Mouse (Mus musculus) monocyte, adult 2 months (primary cell): ENCODE measurements around the gene Cox6a1.
A peak's percentile ranks its signal among the peaks of the same experiment; 100 is the strongest.
"Not testable (repeated sequence)": the region's sequence is repeated elsewhere in the genome, so short reads cannot be mapped to it uniquely, and the experiment has no call there.

Experiments
- DNase-seq, 2 experiments: peaks; one replicate each; pipeline ENCODE4 v3.0.0; 2022; ENCODE audit warnings: low spot score in 2 of 2, low read depth in 1 of 2

The Cox6a1 gene

DNA sequence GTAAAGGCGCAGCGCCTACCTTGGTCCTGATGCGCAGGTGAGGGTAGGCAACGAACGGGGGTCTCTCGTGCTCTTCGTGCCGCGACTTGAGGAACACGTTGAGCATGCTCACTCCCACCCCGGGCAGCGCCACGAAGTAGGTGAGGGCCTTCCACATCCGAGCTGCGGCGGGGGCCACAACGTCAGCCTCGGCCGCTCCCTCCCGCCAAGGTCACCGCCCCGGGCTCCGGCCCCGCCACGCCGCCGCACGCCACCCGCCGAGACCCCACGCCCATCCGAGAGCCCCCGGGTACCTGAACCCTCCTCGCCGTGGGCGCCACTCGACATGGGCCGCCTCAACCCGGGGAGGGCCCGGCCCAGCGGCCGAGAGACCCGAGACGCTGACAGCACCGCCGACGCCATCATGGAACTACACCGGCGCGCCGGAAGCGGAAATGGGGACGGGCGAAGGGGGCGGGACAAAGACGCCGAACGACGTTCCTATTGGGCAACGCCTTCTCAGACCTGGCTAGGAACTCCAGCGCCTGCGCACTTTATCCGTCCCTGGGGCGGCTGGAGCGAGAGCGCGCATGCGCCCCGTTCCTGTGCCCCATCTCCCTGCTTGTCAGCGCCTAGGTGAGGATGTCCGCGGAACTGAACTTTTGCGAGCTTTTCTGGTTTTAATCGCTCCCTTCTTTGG, at the start of gene Cox6a1:
Gene Cox6a1, minus strand, starts transcription at position 436 of the 679 bp plus-strand sequence.
- DNase-seq = peak; percentile 96

DNA sequence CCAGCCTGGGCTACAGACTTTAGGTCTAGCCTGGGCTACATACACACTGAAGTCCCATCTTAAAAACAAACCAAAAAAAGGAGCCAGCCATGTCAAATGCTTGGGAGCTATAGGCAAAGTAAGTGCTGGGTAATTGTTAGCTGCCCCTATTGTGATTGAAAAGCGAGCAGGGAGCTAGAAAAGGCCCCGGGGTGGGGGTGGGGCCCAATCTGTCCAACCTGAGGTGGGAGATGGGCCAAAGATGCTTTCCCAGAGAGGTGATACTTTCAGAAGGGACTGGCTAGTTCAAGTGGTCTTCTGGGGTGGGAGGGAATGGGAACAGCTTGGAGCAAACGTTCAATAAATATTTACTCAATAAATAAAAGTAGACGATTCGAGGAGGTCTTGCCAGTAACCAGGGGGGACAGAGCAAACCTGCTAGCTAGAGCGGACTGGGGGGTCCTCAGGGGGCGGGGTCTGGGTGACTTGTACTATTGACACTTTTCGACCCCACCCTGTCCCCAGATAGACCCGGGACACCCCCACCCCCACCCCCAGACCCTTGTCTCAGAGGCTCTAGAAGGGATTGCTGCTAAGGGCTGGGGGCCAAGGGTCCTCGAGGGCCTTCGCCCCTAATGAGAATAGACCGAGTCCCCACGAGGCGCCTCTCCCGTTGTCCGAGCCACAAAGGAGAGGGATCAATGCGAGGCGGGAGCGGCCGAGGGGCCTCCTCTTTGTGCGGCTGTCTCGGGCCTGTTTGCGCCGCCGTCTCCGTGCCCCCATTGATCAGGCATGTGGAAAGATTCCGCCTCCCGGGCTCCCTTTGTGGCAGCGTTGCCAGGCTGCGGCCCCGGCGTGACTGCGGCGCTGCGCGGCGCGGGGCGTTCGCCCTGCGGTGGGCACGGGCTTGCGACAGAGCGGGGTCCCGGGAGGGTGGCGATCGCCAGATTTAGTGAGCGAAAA, 49.3 kb upstream of the Cox6a1 start:
- DNase-seq = no peak

DNA sequence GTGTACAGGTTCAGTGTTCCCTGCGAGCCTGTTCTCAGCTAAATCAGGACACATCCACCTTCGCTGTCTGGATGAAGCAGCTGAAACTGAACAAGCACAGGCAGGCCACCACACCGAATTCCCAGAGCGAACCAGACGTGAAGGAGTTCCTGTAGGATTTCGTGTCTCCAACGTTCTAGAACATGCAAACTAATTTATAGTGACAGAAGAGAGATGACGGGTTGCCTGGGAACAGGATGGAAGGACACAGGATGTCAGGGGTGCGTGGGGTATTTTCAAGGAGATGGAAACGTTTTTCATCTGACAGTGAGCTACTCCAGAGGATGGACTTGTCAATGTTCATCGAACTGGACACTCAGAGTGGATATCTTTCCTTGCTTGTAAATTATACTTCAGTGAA, 47.9 kb upstream of the Cox6a1 start:
- no peak for DNase-seq

DNA sequence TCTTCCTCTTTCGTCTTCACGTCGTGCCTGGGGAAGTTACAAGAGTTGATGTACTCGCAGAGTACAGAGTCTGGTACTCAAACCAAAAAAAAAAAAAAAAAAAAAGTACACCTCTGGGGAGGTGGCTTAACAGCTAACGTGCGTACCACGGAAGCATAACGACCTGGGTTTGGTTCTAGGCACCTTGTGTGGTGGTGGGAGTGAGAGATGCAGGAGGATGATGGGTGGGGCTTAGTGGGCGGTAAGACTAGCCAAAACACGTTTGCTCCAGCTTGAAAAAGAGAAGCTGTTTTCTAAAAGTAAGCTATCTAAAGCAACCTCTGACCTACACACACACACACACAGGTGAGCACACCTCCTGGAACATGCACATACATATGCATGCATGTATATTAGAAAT, 46.1 kb upstream of the Cox6a1 start:
- no peak for DNase-seq

DNA sequence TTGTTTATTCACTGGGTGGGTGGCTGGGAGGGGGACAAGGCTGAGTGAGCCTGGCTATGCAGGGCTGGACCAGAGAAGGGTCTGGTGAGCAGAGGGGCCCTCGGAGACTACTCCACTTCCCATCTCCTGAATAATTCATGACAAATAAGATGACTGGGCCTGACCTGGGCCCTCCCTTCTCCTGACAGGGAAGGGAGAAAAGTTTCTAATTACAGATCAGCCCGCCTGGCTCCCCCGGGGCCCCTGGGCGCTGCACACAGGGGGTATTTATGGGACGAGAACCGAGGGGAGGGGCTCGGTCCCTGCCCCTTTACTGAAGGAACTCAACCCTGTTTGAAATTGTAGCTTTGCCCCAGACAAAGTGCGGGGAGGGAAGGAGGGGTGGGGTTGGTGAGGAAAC, 45.4 kb upstream of the Cox6a1 start:
- DNase-seq = no peak

DNA sequence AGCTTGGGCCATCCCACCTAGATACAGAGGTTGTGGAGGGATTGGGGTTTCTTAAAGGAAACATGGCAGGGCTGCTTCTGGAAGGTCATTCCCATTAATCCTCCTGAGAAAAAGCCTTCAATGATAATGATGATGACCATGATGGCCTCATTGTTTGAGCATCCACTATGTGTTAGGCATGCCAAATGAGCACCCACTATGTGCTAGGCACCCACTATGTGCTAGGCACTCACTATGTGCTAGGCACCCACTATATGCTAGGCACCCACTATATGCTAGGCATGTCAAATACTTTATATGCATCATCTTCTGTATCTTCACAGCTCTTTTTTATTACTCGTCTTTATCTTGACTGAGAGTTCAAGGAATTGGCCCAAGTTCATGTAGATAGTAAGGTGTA, 44.2 kb upstream of the Cox6a1 start:
- no peak for DNase-seq

DNA sequence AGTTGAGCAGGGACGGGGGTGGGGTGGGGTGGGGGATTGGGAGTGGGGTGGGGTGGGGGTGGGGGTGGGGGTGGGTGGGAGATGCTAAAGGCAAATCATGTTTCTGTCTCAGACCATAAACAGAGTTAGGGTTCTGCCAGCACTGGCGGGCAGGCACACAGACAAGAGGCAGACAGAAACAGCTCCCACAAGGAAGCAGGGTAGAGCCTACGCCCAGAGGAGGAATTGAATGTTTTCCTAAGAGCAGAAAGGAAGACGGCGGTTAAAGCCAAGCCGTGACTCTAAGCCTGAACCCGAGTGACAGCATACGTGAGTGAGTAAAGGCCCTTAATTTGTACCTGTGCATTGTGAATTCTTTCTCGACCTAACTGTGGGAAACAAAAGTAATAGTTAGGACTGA, 43.2 kb upstream of the Cox6a1 start:
- no peak for DNase-seq

DNA sequence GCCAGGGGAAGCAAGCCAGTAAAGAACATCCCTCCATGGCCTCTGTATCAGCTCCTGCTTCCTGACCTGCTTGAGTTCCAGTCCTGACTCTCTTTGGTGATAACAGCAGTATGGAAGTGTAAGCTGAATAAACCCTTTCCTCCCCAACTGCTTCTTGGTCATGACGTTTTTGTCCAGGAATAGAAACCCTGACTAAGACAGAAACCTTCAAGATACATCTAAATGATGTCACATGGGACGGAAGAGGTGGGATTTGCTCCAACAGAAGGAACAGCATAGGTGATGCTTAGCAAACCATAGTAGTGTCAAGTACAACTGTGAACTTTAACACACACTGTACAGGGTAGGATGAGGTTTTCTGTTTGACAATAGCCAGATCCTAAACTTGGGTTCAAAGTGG, 30.1 kb upstream of the Cox6a1 start:
- not testable (repeated sequence) for DNase-seq

DNA sequence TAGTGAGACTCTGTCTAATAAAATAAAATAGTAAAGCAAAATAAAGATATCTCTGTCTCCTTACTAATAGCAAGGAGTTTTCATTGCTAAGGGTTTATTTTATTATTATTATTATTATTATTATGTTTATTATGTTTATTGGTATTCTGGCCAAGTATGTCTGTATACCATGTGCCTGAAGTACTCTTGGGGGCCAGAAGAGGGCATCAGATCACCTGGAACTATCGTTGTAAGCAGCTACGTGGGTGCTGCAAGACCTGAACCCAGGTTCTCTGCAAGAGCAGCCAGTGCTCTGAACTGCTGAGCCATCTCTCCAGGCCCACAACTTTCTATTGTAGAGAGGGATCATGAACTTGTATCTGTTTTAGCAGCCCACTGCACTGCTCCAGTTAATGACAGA, 26.7 kb upstream of the Cox6a1 start:
- DNase-seq = no peak

DNA sequence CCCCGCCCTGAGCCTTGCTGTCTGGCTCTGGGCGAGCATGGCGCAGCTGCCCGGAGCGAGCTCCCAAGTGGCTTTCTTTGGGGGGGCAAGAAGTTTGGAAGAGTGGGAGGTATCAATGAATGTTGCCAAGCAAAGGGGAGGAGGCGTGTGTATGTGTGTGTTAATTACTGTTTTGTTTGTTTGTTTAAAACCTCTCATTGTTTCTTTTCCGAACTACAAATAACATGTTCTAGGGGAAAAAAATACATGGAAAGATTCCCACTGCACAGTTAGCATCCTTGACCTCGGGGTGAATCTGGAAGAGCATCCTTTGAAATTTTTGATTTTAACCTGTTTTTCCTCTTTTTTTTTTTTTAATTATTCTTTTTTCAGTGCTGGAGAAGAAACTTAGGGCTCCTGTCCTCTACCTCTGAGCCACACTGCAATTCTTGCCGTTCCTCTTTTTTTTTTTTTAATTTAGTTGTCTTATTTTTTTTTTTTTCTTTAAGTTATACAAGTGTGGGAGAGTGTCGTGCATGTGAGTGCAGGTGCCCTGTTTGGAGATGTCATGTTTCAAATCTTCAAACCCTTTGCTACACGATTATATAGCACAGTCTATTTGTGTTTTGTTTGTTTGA, 25.5 kb upstream of the Cox6a1 start:
- DNase-seq = no peak

DNA sequence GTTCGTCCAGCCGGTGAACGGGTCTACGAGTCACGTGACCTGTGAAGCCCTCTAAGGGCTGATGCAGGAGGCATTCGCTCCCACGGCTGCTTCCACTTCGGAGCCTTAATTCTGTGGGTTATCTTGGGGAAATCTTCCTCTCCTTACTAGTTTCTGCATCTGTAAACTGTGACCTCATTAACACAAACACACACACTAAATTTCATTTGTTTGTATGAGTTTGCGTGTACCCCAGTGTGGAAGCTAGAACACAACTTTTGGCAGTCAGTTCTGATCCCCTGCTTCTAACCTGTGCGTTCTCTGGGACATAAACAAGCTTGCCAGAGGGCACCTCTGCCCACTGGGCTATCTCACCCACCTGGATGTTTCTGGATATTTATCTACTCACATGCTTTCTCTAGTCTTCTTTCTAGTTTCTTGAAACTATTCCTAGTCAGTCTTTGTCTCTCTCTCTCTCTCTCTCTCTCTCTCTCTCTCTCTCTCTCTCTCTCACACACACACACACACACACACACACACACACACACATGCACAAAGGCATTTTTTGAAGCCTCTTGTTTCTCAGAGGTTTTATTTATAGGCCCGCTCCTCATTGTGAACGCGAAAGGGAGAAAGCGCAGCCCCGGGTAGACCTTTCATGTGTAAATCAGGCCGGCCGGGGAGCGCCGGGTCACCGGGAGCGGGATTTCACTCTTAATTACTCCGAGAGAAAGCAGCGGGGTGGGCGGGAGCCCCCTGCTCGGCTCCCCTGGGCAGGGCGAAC, 24.8 kb upstream of the Cox6a1 start:
- no peak for DNase-seq

DNA sequence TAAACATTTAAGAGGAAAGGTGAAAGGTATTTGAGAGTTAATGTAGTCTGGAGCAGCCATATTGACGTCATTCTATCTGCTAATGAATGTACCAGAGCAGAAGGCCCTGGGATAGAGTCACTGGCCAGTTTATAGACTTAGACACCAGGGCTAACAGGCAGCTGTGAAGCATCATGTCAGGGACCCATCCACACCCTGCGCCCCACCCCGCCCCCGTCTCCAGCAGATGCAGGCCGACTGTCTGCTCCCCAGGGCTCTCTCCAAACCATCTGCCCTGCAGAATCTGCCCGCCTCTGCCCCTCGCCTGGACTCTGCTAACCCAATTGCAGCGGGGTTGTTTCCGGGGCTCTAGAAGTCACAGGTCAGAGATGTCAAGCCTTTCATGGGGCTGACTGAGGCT, 23.0 kb upstream of the Cox6a1 start:
- DNase-seq = no peak

DNA sequence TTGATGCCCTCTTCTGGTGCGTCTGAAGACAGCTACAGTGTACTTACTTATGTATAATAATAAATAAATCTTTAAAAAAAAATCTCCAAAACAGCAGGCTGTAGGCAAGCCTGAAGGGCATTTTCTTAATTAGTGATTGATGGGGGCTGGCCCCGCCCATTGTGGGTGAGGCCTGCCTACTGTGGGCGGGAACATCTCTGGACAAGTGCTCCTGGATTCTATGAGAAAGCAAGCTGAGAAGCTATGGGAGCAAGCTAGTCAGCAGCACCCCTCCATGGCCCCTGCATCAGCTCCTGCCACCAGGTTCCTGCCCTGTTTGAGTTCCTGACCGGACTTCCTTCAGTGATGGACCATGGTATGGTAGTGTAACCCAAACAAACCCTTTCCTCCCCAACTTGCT, 16.0 kb upstream of the Cox6a1 start:
- no peak for DNase-seq

DNA sequence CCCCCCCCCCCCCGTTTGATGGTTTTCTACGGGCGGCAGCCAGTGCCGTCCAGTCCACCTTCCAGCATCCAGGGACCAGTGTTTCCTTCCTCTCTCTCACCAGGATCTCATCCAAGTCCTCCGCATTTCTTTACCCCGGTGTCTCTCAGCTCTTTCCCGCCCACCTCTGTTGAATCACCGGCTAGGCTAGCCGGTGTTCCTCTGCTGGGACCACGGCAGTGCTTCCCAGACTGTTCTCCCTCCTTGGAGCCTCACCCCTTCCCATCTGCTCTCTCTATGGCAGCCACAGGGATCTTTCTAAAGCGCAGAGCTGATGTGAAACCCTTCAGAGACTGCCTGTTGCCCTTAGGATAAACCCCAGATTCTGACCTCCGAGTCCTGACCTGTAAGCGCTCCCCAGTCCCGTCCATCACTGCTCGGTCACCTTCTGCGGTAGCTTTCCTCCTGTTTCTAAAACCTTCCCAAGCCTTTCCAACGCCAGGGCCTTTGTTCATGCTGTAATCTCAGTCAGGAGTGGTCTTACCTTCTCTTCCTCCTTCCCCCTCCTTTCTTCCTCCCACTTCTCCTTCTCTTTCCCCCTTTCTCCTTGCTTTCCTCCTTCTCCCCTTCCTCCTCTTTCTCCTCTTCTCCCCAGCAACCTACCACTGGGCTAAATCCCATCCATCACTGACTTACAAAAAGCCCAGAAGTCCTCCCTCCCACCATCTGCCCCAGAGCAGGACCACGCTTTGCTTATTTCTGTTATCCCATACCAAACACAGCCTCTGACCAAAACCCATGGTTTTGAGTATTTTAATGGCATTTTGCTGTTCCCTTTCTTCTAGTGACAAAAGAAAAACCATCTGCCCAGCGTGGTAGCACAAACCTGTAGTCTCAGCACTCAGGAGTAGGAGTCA, 14.3 kb upstream of the Cox6a1 start:
- no peak for DNase-seq

DNA sequence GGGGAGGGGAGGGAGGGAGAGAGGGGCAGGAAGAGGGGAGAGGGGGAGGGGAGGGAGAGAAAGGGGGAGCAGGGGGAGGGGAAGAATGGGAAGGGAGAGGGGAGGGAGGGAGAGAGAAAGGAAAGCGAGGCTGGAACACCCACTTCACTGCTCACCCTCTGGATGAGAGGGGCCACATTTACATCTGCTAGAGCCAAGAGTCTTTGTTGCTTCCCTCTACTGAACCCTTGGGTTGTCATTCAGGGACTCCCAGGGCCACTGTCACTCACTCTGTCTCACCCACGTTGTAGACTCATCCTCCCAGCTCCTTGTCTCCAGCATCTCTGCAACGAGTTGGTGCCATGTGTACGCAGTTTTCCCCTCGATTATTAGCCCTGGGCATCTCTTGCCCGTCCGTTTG, 13.4 kb upstream of the Cox6a1 start:
- no peak for DNase-seq

DNA sequence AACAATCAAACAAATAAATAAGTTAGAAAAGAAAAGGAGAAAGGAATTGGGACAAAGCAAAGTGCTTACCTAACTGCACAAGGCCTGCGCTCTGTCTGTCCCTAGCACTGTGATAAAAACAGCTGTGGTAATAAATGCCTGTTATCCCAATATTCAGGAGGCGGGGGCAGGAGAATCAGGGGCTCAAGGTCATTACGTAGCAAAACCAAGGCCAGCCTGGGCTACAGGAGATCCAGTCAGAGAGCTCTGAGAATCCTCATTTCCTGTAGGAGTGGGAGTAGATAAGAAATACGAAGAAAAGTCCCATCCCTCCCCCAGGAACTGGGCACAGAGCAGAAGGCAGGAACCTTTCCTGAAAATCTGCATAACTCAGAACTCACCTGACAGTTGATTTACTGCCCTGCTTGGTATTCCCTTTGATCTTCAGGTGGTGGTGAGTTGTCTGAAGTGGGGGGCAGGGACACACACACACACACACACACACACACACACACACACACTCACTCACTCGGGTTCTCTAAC, 11.1 kb upstream of the Cox6a1 start:
- DNase-seq = no peak

DNA sequence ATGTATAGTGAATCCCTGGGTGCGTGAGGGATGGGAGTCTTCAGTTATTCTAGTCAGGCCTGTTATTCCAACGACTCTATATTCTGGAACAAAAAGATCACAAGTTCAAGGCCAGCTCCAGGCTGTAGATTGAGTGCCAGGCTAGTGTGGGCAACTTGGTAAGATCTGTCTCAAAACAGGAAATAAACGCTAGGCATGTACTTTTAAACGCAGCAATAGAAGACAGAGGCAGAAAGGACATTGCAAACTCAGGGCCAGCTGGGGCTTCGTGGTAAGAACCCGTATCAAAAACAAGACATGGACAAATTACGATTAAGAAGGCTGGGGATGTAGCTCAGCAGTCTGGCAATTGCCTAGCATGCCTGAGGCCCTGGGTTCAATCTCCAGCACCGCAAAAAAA, 10.7 kb upstream of the Cox6a1 start:
- DNase-seq = no peak

DNA sequence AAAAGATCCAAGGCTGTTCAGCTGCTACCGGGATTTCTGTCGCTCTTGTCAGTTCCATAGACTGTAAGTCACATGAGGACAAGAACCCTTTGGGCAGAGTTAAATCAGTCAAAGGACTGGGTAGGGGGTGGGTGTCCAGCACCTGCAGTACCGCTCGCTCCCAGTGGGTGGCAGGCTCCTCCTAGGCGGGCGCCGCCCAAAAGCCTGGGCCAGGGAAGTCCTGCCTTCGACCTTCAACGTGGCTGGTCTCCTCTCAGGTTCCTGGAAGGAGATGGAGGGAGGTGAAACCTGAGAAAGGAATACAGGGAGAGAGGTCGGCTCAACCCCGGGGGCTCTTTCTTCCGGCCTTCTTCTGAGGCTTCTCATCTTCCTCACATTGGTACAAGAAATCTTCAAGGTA, 10.1 kb upstream of the Cox6a1 start:
- DNase-seq = peak; percentile 42 to 74

DNA sequence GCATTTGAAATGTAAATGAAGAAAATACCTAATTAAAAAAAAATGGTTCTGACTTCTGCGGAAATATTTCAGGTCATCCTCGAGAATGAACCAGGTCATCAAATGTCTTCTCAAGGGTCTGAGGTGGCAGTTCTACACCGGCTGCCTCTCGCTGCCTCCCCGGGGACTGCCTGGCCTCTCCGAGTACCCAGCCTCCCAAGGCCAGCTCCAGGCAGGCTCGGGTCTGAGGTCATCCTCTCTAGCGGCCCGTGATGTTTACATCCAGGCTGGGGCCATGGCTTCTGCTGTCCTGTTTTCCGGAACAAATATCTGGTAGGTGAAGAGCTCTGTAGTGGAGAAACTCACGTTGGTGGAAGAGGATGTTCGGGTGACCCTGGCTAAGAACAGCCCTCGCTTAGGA, 6.3 kb upstream of the Cox6a1 start:
- DNase-seq = no peak

DNA sequence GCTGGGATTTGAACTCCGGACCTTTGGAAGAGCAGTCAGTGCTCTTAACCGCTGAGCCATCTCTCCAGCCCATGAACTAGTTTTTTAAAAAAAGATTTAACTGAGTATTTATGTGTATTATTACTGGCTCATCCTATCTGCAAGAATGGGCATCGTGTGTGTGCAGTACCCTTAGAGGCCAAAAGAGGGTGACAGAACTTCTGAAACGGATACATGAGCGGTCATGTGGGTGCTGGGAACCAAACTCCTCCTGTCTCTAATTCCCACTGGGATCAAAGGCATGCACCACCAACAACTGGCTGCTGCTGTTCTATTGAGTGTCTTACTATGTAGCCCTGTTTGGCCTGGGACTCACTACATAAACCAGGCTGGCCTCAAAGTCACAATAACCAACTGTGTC, 2.6 kb upstream of the Cox6a1 start:
- no peak for DNase-seq
